Mouse (Mus musculus): ENCODE measurements around the gene Vmn1r2. TPM values are rescaled to one million over a fixed set of nuclear protein-coding genes. Genes with fewer than 3 reads are reported as not detected.
"Not testable (repeated sequence)": the region's sequence is repeated elsewhere in the genome, so short reads cannot be mapped to it uniquely, and the experiment has no call there.

Gene Vmn1r2
- polyA plus RNA-seq, 1 experiment from 2014 or later, result not detected

DNA sequence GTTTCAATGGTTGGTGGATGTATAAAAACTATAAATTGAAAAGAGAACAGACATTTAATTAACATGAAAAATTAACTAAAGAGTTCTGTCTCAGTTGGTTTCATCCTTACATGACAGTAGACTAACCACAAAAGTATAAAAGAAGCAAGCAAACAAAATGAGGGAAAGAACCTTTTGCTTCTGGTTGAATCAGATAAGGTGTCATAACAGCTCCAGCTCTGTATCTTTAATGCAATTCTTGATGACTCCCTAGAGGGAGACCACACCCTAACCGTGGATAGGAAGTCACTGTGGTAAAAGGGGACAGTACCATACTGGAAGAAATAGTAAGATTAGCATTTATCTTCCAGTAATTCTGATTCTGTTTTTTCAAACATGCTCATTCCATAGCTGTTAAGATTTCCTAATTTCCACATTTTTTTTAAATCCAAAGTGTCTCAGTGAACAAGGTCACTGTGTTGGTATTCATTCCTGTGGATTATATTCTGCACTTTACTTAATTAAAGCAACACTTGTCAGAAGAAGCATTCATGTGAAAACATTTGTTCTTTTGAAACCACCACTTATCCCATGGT is 42.6 kb downstream of the Vmn1r2 start:
- 50% methylated on average over 1 of the region's 1 CpGs for WGBS
- not testable (repeated sequence) for H3K27me3 ChIP-seq (replicated peaks; ENCODE audit: control insufficient read depth, insufficient read depth, low read length); ATAC-seq

GRCm38 (mm10) chr4:3213349-3213748 is 46.2 kb downstream of the Vmn1r2 start:
- WGBS, result 84% methylated on average over 3 of the region's 4 CpGs
- H3K9me3 ChIP-seq (ENCODE audit: control insufficient read depth, low read length); H3K27ac ChIP-seq (ENCODE audit: low read length); H3K9ac ChIP-seq (replicated peaks; ENCODE audit: low read depth, low read length); H3K36me3 ChIP-seq (ENCODE audit: control insufficient read depth, insufficient read depth); H3K4me3 ChIP-seq (replicated peaks; ENCODE audit: low read length); H3K4me1 ChIP-seq (replicated peaks; ENCODE audit: control insufficient read depth, insufficient read depth, low read length); H3K27me3 ChIP-seq (replicated peaks; ENCODE audit: control insufficient read depth, insufficient read depth, low read length); H3K4me2 ChIP-seq (ENCODE audit: low read length); ATAC-seq: not testable (repeated sequence)

More for the DNA sequence above, 42.6 kb downstream of the Vmn1r2 start:
- H3K27ac ChIP-seq (ENCODE audit: low read length); H3K4me2 ChIP-seq (ENCODE audit: low read length); H3K9me3 ChIP-seq (ENCODE audit: control insufficient read depth, low read length); H3K9ac ChIP-seq (replicated peaks; ENCODE audit: low read depth, low read length); H3K4me1 ChIP-seq (replicated peaks; ENCODE audit: control insufficient read depth, insufficient read depth, low read length); H3K4me3 ChIP-seq (replicated peaks; ENCODE audit: low read length); H3K36me3 ChIP-seq (ENCODE audit: control insufficient read depth, insufficient read depth): not testable (repeated sequence)

DNA sequence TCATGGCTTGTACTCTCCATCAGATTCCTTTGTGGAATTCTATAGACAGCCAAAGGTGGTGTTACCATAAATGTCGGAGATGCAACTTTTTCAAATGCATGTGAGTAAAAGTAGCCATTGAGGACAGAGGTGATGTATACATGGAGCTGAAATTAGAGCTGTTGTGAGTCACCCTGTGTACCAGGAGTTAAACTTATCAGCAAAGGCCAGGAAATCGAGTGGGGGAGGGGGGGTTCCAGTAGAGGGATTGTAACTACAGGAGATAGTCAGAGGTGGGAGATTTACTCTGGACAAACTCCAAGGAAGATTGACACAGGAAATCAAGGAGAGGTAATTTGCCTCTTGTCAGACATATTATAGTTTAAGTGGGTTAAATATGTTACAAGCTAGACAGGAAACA is 49.3 kb downstream of the Vmn1r2 start:
- H3K27ac ChIP-seq (ENCODE audit: low read length); H3K36me3 ChIP-seq (ENCODE audit: control insufficient read depth, insufficient read depth); H3K9me3 ChIP-seq (ENCODE audit: control insufficient read depth, low read length); H3K4me3 ChIP-seq (replicated peaks; ENCODE audit: low read length); H3K9ac ChIP-seq (replicated peaks; ENCODE audit: low read depth, low read length); ATAC-seq; H3K4me1 ChIP-seq (replicated peaks; ENCODE audit: control insufficient read depth, insufficient read depth, low read length); H3K4me2 ChIP-seq (ENCODE audit: low read length); H3K27me3 ChIP-seq (replicated peaks; ENCODE audit: control insufficient read depth, insufficient read depth, low read length): not testable (repeated sequence)
- 66% methylated on average over 2 of the region's 2 CpGs for WGBS

Other genes starting within 250 kb of the Vmn1r2 start
- not detected in 2 replicates for gene Vmn1r3, start 18.0 kb downstream of the Vmn1r2 start, polyA plus RNA-seq (2015; fragmentation: Nextera tagmentation; extraction: Ambion mirVana)